Mouse (Mus musculus) liver, adult 2 months (tissue): ENCODE results near the gene Hspbap1.

ENCODE experiments used
- CTCF ChIP-seq: fragments of 200-500 bp; IDR thresholded peaks from 2 replicates; pipeline ENCODE4 v1.5.1; 2011; ENCODE audit warnings: low read depth, low read length, control low read depth
- POLR2A ChIP-seq: fragments of 200-500 bp; IDR thresholded peaks from 2 replicates; pipeline ENCODE4 v1.6.1; 2011; ENCODE audit warnings: low read length, control low read depth; ENCODE audit not compliant: insufficient read depth; ENCODE audit errors: extremely low read depth

GRCm38 (mm10) chr16:35806973-35807662, 36.9 kb downstream of the Hspbap1 start:
- TF ChIP-seq CTCF = no peak
- TF ChIP-seq POLR2A = no peak
